ENCODE assay signal across 9 mouse cellular contexts in genomic region chr4:62229448-62229847, GRCm38 (mm10). TPM values are rescaled to one million over a fixed set of nuclear protein-coding genes. Genes with fewer than 3 reads are reported as not detected.
DNase-seq lines count a peak whose midpoint lies in the region; ATAC-seq and TF ChIP-seq lines count a peak whose summit lies in the region.
"Had no signal": no experiment of that assay in that cellular context is flagged by ENCODE, and none has a peak within 500 bp of the region (broad histone marks: within the 10 kb centered on the region; RNA-seq: fewer than 3 reads in every experiment).

No protein-coding gene starts in this region.

- no peaks in the 10 kb centered on the region for H3K27me3 ChIP-seq in liver, embryonic 12.5 days (replicated peaks)
- no peaks in the 10 kb centered on the region for H3K27me3 ChIP-seq in liver, embryonic 14.5 days (ENCODE audit: control insufficient read depth, insufficient read depth, low read length)
- no peaks in the 10 kb centered on the region for H3K27me3 ChIP-seq in hindbrain, embryonic 16.5 days (replicated peaks; ENCODE audit: control insufficient read depth, insufficient read depth, low read length)
- H3K27me3 ChIP-seq: hindbrain, embryonic 15.5 days had no signal

- no peak for ATAC-seq in liver, embryonic 12.5 days
- ATAC-seq in liver, embryonic 14.5 days (ENCODE audit: insufficient read depth), result no peak
- ATAC-seq in hindbrain, embryonic 16.5 days, result no peak

- WGBS in liver, embryonic 12.5 days (ENCODE audit: insufficient replicate concordance), result 66% methylated on average over 7 of the region's 7 CpGs
- 68% methylated on average over 7 of the region's 7 CpGs for WGBS in liver, embryonic 14.5 days (ENCODE audit: insufficient replicate concordance)
- WGBS in hindbrain, embryonic 16.5 days, result 87% methylated on average over 7 of the region's 7 CpGs

- H3K4me1 ChIP-seq in liver, embryonic 12.5 days, result no peaks in the 10 kb centered on the region
- H3K4me1 ChIP-seq in liver, embryonic 14.5 days (replicated peaks; ENCODE audit: control insufficient read depth in 2 of 2, insufficient read depth in 2 of 2, low read length in 1 of 2), result no peaks in the 10 kb centered on the region
- H3K4me1 ChIP-seq in hindbrain, embryonic 16.5 days (ENCODE audit: control insufficient read depth, insufficient read depth, low read depth, low read length), result no peaks in the 10 kb centered on the region
- H3K4me1 ChIP-seq: hindbrain, embryonic 15.5 days had no signal

- no peak overlapping the region for H3K9ac ChIP-seq in liver, embryonic 12.5 days
- no peak overlapping the region for H3K9ac ChIP-seq in liver, embryonic 14.5 days (replicated peaks)
- H3K9ac ChIP-seq in hindbrain, embryonic 16.5 days (ENCODE audit: low read depth, low read length), result no peak overlapping the region
- H3K9ac ChIP-seq: hindbrain, embryonic 15.5 days had no signal

- no peak for TF ChIP-seq EP300 in liver, embryonic 14.5 days (IDR thresholded peaks at IDR 0.05; ENCODE audit: low read depth)

- H3K36me3 ChIP-seq in liver, embryonic 12.5 days, result no peaks in the 10 kb centered on the region
- H3K36me3 ChIP-seq in liver, embryonic 14.5 days (replicated peaks; ENCODE audit: control insufficient read depth, insufficient read depth, low read depth), result no peaks in the 10 kb centered on the region
- H3K36me3 ChIP-seq in hindbrain, embryonic 16.5 days (ENCODE audit: control insufficient read depth, insufficient read depth, low read length), result no peaks in the 10 kb centered on the region
- H3K36me3 ChIP-seq: hindbrain, embryonic 15.5 days had no signal

- TF ChIP-seq CTCF in liver, embryonic 14.5 days (IDR thresholded peaks at IDR 0.05; ENCODE audit: low read depth), result peak; percentile 60

- DNase-seq in embryo, embryonic 10 days (ENCODE audit: low spot score), result peak; percentile 13
- no peak for DNase-seq in embryo, embryonic 10.5 days (ENCODE audit: low spot score)
- DNase-seq in liver, result peak; percentile 7
- peak; percentile 72 for DNase-seq in ES-CJ7 (ENCODE audit: low read depth, low spot score)
- DNase-seq in liver, embryonic 14.5 days (ENCODE audit: low read depth in 3 of 3, low spot score in 3 of 3), result no peak
- no peak for DNase-seq in natural killer cell, adult 2 months (ENCODE audit: low spot score in 2 of 2)

- no peaks in the 10 kb centered on the region for H3K9me3 ChIP-seq in liver, embryonic 12.5 days (replicated peaks)
- H3K9me3 ChIP-seq in liver, embryonic 14.5 days (ENCODE audit: control insufficient read depth, low read length), result no peaks in the 10 kb centered on the region
- H3K9me3 ChIP-seq in hindbrain, embryonic 16.5 days (ENCODE audit: control insufficient read depth, low read length), result no peaks in the 10 kb centered on the region
- H3K9me3 ChIP-seq: hindbrain, embryonic 15.5 days had no signal

- H3K4me2 ChIP-seq in liver, embryonic 12.5 days, result no peak overlapping the region
- no peak overlapping the region for H3K4me2 ChIP-seq in liver, embryonic 14.5 days (ENCODE audit: low read depth)
- H3K4me2 ChIP-seq in hindbrain, embryonic 16.5 days (ENCODE audit: low read length), result no peak overlapping the region
- H3K4me2 ChIP-seq: hindbrain, embryonic 15.5 days had no signal

- no peak overlapping the region for H3K4me3 ChIP-seq in liver, embryonic 12.5 days
- no peak overlapping the region for H3K4me3 ChIP-seq in liver, embryonic 14.5 days (ENCODE audit: insufficient read depth in 1 of 2, low read depth in 2 of 2, low read length in 2 of 2)
- H3K4me3 ChIP-seq in hindbrain, embryonic 16.5 days (ENCODE audit: low read length), result no peak overlapping the region
- H3K4me3 ChIP-seq: hindbrain, embryonic 15.5 days had no signal

- H3K27ac ChIP-seq in liver, embryonic 12.5 days, result no peak overlapping the region
- H3K27ac ChIP-seq in liver, embryonic 14.5 days, result no peak overlapping the region
- no peak overlapping the region for H3K27ac ChIP-seq in hindbrain, embryonic 16.5 days (ENCODE audit: low read depth, low read length)
- H3K27ac ChIP-seq: hindbrain, embryonic 15.5 days had no signal

RNA-seq across cellular contexts. Expression of gene Zfp37, which starts 1.4 kb away (rescaled TPM):
- 0.82 and 1.2 TPM in 2 replicates for polyA plus RNA-seq in liver, embryonic 12.5 days (2016; fragmentation: Nextera tagmentation; extraction: Ambion mirVana)
- 0.23 and 0.30 TPM in 2 replicates for polyA plus RNA-seq in liver, embryonic 14.5 days (2012; rRNA removed)
- polyA plus RNA-seq in liver, embryonic 14.5 days (2014; fragmentation: Nextera tagmentation; extraction: Ambion mirVana), result 0.28 and 0.36 TPM in 2 replicates
- polyA plus RNA-seq in hindbrain, embryonic 16.5 days (2015; fragmentation: Nextera tagmentation; extraction: Ambion mirVana), result 26.5 and 31.5 TPM in 2 replicates

RNA-seq across cellular contexts. Expression of gene Slc31a2, which starts 32.9 kb away (rescaled TPM):
- 6.5 and 6.8 TPM in 2 replicates for polyA plus RNA-seq in liver, embryonic 12.5 days (2016; fragmentation: Nextera tagmentation; extraction: Ambion mirVana)
- 4.1 and 4.2 TPM in 2 replicates for polyA plus RNA-seq in liver, embryonic 14.5 days (2012; rRNA removed)
- 2.9 and 3.4 TPM in 2 replicates for polyA plus RNA-seq in liver, embryonic 14.5 days (2014; fragmentation: Nextera tagmentation; extraction: Ambion mirVana)
- 17.7 and 18.2 TPM in 2 replicates for polyA plus RNA-seq in hindbrain, embryonic 16.5 days (2015; fragmentation: Nextera tagmentation; extraction: Ambion mirVana)

Comparison
In these comparisons a context has a peak if more than half of its experiments do, and no peak if none do; other contexts are left out.
1. DNase-seq: peak in embryo, embryonic 10 days (single experiment), liver (single experiment) and ES-CJ7 (single experiment); none in embryo, embryonic 10.5 days (single experiment), liver, embryonic 14.5 days (0 of 3) and natural killer cell, adult 2 months (0 of 2).
2. RNA of gene Zfp37, which starts 1.4 kb away (polyA plus RNA-seq): 26.5 to 31.5 TPM in hindbrain, embryonic 16.5 days; 0.82 to 1.2 TPM in liver, embryonic 12.5 days and 0.23 to 0.36 TPM in liver, embryonic 14.5 days; every median in the first group is over 10 times any median in the second.